Mouse (Mus musculus) intestine, embryonic 15.5 days (tissue): Measurements from ENCODE around the gene Zfp773. TPM values are rescaled to one million over a fixed set of nuclear protein-coding genes. Genes with fewer than 3 reads are reported as not detected.

ENCODE experiments used
- polyA plus RNA-seq: library from polyadenylated mRNA; unstranded; fragments of >200 nt; fragmentation: Nextera tagmentation; extraction: Ambion mirVana; gene quantifications from 2 replicates; pipeline ENCODE4 v1.2.1, GENCODE M21; 2015

Zfp773 gene
- polyA plus RNA-seq, 1 experiment from 2014 or later: 1.7 TPM

Other genes starting within 250 kb of the Zfp773 start
- not detected in 2 replicates for gene Aurkc, start 141.5 kb downstream of the Zfp773 start, polyA plus RNA-seq
- gene Zfp954, start 15.3 kb downstream of the Zfp773 start, polyA plus RNA-seq: 12.2 and 13.2 TPM in 2 replicates
- gene Zfp418, start 34.6 kb upstream of the Zfp773 start, polyA plus RNA-seq: 1.6 and 1.9 TPM in 2 replicates
- 5.8 and 6.0 TPM in 2 replicates for gene Zfp772, start 73.2 kb upstream of the Zfp773 start, polyA plus RNA-seq
- 0.21 and 0.64 TPM in 2 replicates for gene Vmn2r29, start 110.6 kb upstream of the Zfp773 start, polyA plus RNA-seq
- gene Gm45844, start 141.5 kb upstream of the Zfp773 start, polyA plus RNA-seq: 2.8 and 3.1 TPM in 2 replicates
- gene Clcn4, start 164.1 kb upstream of the Zfp773 start, polyA plus RNA-seq: 49.4 and 50.7 TPM in 2 replicates
- gene Vmn2r30, start 200.9 kb upstream of the Zfp773 start, polyA plus RNA-seq: not detected in 2 replicates
- not detected in 2 replicates for gene Gm45783, start 237.8 kb upstream of the Zfp773 start, polyA plus RNA-seq